Mouse (Mus musculus) CH12.LX (cell line): ENCODE measurements around the gene Elavl2.

Experiments used
- CHD2 ChIP-seq: IDR thresholded peaks from 2 replicates; pipeline ENCODE4 v1.6.1; 2011; ENCODE audit warnings: low read length, improper control_type of control experiment
- CTCF ChIP-seq, 2 experiments: IDR thresholded peaks in 1 of 2; conservative IDR thresholded peaks in 1 of 2; 2 replicates each; pipeline ENCODE4 v1.5.1; 2011 to 2012; ENCODE audit warnings: low read depth in 2 of 2, low read length in 2 of 2, improper control_type of control experiment in 1 of 2, inconsistent platforms in 1 of 2, mild to moderate bottlenecking in 1 of 2, moderate library complexity in 1 of 2
- PAX5 ChIP-seq: IDR thresholded peaks from 2 replicates; pipeline ENCODE4 v1.6.1; 2012; ENCODE audit warnings: low read length, inconsistent platforms, mixed read lengths
- POLR2A ChIP-seq: IDR thresholded peaks from 2 replicates; pipeline ENCODE4 v1.6.1; 2011; ENCODE audit warnings: low read depth, mild to moderate bottlenecking, improper control_type of control experiment, low read length
- RCOR1 ChIP-seq: conservative IDR thresholded peaks from 2 replicates; pipeline ENCODE4 v1.6.1; 2012; ENCODE audit warnings: low read depth, mild to moderate bottlenecking, inconsistent platforms, low read length, improper control_type of control experiment
- SMC3 ChIP-seq: IDR thresholded peaks from 2 replicates; pipeline ENCODE4 v1.6.1; 2011; ENCODE audit warnings: low read depth, low read length, improper control_type of control experiment
- ZMIZ1 ChIP-seq: IDR thresholded peaks from 2 replicates; pipeline ENCODE4 v1.6.1; 2012; ENCODE audit warnings: low read depth, mild to moderate bottlenecking, inconsistent platforms, low read length, improper control_type of control experiment

DNA sequence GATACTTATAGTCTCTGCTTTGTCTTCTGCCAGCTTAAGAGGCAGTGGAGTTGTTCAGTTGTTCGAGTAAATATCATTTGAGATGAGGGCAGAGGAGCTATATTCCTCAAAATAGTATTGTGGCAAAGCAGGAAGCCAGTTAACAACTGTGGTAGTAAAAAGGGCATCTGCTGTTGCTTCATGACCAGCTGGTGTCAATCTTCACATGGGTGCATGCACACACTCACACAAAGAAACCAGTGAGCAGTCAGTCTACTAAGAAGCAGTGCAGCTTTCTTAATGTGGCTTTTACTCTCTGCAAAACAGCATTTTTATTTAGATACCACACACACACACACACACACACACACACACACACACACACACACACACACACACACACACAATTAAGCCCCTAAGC, 110.2 kb downstream of the Elavl2 start:
- TF ChIP-seq CTCF (conservative IDR thresholded peaks at IDR 0.05 in 1 of 2, IDR thresholded peaks at IDR 0.05 in 1 of 2; ENCODE audit: low read depth in 2 of 2, low read length in 2 of 2), result no peak
- no peak for TF ChIP-seq POLR2A
- no peak for TF ChIP-seq SMC3
- no peak for TF ChIP-seq ZMIZ1
- TF ChIP-seq RCOR1, result no peak
- TF ChIP-seq CHD2, result no peak
- TF ChIP-seq PAX5, result no peak
